Mouse (Mus musculus): ENCODE measurements around the gene Ercc2. TPM values are rescaled to one million over a fixed set of nuclear protein-coding genes. Genes with fewer than 3 reads are reported as not detected.

The Ercc2 gene
- polyA plus RNA-seq, 1 experiment, result 46.3 TPM

DNA sequence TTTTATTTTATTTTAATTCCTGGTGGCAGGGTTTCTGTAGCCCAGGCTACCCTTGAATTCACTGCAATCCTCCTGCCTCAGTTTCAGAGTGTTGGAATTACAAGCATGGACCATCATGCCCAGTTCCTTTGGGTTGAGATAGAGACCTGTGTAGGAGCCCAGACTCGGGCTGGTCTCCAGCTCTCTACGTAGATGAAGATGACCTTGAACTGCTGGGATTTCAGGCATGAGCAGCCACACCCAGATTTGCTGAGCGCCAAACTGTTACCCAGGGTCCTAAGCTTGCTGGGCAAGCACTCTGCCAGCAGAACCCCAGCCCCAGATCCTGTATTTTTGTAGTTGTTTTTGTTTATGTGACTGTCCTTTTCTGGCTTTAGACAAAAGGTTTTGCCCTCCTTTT is 31.7 kb downstream of the Ercc2 start:
- no peaks in the 10 kb centered on the region for H3K4me1 ChIP-seq (ENCODE audit: control insufficient read depth, insufficient read depth, low read length)
- no peak overlapping the region for H3K4me3 ChIP-seq (replicated peaks; ENCODE audit: insufficient read depth, low read depth, low read length)
- no peaks in the 10 kb centered on the region for H3K27me3 ChIP-seq (ENCODE audit: control insufficient read depth, insufficient read depth, low read length)
- H3K27ac ChIP-seq (ENCODE audit: insufficient read depth, low read length), result no peak overlapping the region
- no peak for DNase-seq
- WGBS, result 75% methylated on average over 3 of the region's 3 CpGs
- TF ChIP-seq CTCF (IDR thresholded peaks at IDR 0.05; ENCODE audit: borderline replicate concordance, insufficient read depth, low read depth, low read length), result no peak
- TF ChIP-seq POLR2A (IDR thresholded peaks at IDR 0.05; ENCODE audit: borderline replicate concordance, insufficient read depth, low read length), result no peak

DNA sequence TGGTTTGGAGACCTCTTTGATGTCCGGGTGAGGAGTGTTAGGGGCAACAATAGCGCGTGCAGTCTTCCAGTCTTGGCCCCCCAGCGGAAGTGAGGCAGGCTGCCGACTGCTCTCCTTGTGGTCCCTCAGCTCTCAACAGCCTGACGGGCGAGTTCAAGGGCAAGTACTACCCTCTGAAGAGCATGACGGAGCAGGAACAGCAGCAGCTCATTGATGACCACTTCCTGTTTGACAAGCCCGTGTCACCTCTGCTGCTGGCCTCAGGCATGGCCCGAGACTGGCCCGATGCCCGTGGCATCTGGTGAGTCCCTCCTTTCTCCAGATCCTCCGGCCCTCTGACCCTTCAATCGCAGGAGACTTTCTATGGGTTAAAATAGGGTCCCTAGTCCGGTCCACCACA is 34.8 kb downstream of the Ercc2 start:
- DNase-seq, result no peak
- TF ChIP-seq CTCF (IDR thresholded peaks at IDR 0.05; ENCODE audit: borderline replicate concordance, insufficient read depth, low read depth, low read length), result no peak
- no peak for TF ChIP-seq POLR2A (IDR thresholded peaks at IDR 0.05; ENCODE audit: borderline replicate concordance, insufficient read depth, low read length)
- H3K4me3 ChIP-seq (replicated peaks; ENCODE audit: insufficient read depth, low read depth, low read length), result no peak overlapping the region
- H3K27me3 ChIP-seq (ENCODE audit: control insufficient read depth, insufficient read depth, low read length), result no peaks in the 10 kb centered on the region
- 67% methylated on average over 15 of the region's 15 CpGs for WGBS
- no peak overlapping the region for H3K27ac ChIP-seq (ENCODE audit: insufficient read depth, low read length)
- H3K4me1 ChIP-seq (ENCODE audit: control insufficient read depth, insufficient read depth, low read length), result no peaks in the 10 kb centered on the region

DNA sequence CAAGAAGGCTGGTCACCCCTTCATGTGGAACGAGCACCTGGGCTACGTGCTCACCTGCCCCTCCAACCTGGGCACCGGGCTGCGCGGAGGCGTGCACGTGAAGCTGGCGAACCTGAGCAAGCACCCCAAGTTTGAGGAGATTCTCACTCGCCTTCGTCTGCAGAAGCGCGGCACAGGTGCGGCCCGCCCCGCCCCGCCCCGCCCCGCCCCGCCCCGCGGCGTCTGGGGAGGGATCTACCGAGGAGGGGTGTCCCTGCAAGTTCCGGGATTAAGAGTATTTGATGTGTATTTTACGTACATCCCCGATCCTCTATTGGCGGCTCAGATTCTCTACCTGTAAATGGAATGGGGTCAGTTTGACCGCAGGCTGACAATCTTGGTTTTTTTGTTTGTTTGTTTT is 38.3 kb downstream of the Ercc2 start:
- WGBS, result 8% methylated on average over 28 of the region's 28 CpGs
- Histone ChIP-seq H3K4me1 (ENCODE audit: control insufficient read depth, insufficient read depth, low read length) (no peaks in the 10 kb centered on the region), H3K27ac (ENCODE audit: insufficient read depth, low read length) (no peak overlapping the region), H3K4me3 (replicated peaks; ENCODE audit: insufficient read depth, low read depth, low read length) (no peak overlapping the region), H3K27me3 (ENCODE audit: control insufficient read depth, insufficient read depth, low read length) (no peaks in the 10 kb centered on the region)
- no peak for TF ChIP-seq CTCF (IDR thresholded peaks at IDR 0.05; ENCODE audit: borderline replicate concordance, insufficient read depth, low read depth, low read length)
- TF ChIP-seq POLR2A (IDR thresholded peaks at IDR 0.05; ENCODE audit: borderline replicate concordance, insufficient read depth, low read length), result no peak
- no peak for DNase-seq

DNA sequence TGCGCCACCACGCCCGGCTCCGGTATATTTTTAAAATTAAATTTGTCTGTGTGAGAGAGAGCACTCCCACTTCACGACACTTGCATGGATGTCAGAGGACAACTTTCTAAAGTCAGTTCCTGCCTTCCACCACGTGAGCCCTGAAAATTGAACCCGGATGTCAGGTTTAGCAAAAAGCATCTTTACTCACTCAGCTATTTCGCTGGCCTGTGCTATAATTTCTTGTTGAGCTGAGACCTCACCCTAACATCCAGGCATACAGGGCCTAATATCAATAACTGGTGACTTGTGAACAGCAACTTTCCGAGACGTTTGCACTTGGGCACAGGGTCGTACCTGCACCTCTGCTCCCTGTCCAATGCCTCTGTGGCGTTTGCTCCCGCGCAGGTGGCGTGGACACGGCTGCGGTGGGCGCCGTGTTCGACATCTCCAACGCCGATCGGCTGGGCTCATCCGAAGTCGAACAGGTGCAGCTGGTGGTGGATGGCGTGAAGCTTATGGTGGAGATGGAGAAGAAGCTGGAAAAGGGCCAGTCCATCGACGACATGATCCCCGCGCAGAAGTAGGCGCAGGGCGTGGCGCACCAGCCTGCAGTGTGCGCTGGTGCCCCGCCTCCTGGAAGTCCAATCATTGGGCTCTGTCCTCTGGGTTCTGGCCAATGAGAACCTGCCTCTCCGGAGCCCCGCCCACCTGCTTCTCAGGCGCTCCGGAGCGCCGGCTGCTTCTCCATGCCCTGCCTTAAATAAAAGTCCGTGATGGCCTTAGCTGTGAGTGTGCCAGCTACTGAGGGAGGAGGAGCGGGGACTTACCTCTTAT is 39.2 kb downstream of the Ercc2 start:
- H3K4me3 ChIP-seq (replicated peaks; ENCODE audit: insufficient read depth, low read depth, low read length), result peak overlapping the region; percentile 64
- DNase-seq, result peak; percentile 84 to 89
- 11% methylated on average over 43 of the region's 43 CpGs for WGBS
- H3K27ac ChIP-seq (ENCODE audit: insufficient read depth, low read length), result no peak overlapping the region
- no peaks in the 10 kb centered on the region for H3K27me3 ChIP-seq (ENCODE audit: control insufficient read depth, insufficient read depth, low read length)
- TF ChIP-seq CTCF (IDR thresholded peaks at IDR 0.05; ENCODE audit: borderline replicate concordance, insufficient read depth, low read depth, low read length) (no peak), POLR2A (IDR thresholded peaks at IDR 0.05; ENCODE audit: borderline replicate concordance, insufficient read depth, low read length) (no peak)
- no peaks in the 10 kb centered on the region for H3K4me1 ChIP-seq (ENCODE audit: control insufficient read depth, insufficient read depth, low read length)

DNA sequence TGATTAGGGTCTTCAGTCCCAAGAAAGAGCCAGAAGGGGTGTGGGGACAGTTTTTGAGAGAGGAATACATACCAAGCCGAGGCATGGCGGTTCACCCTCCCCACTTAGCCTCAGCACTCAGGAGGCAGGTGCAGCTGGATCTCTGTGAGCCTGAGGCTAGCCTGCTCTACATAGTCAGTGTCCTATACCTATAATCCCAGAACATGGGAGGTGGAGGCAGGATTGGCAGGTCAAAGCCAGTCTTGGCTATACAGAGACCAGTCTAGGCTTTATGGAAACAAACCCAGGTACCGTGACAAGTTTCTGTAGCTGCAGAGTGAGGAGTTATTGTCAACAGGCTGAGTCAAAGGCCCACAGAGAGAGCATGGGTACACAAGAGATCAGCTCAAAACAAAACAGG is 41.3 kb downstream of the Ercc2 start:
- H3K4me1 ChIP-seq (ENCODE audit: control insufficient read depth, insufficient read depth, low read length), result no peaks in the 10 kb centered on the region
- TF ChIP-seq CTCF (IDR thresholded peaks at IDR 0.05; ENCODE audit: borderline replicate concordance, insufficient read depth, low read depth, low read length) (no peak), POLR2A (IDR thresholded peaks at IDR 0.05; ENCODE audit: borderline replicate concordance, insufficient read depth, low read length) (no peak)
- DNase-seq, result no peak
- WGBS, result 91% methylated on average over 3 of the region's 3 CpGs
- H3K27me3 ChIP-seq (ENCODE audit: control insufficient read depth, insufficient read depth, low read length), result no peaks in the 10 kb centered on the region
- no peak overlapping the region for H3K4me3 ChIP-seq (replicated peaks; ENCODE audit: insufficient read depth, low read depth, low read length)
- H3K27ac ChIP-seq (ENCODE audit: insufficient read depth, low read length), result no peak overlapping the region

DNA sequence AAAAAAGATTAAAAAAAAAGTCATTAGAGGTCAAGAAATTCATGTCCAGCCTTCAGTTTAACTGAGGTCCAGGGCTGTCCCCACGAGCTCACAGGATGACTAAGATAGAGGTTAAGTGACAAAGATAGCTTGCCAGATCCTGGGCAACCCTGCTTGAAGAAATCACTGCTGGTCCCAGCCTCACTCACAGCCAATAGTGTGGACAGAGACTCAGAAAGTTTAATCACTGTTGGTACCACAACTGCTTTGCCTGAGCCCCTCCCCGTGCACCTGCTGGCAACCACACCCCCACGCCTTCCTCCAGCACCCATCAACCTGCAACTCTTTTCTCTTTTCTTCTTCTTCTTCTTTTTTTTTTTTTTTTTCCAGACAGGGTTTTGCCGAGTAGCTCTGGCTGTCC is 42.2 kb downstream of the Ercc2 start:
- H3K4me1 ChIP-seq (ENCODE audit: control insufficient read depth, insufficient read depth, low read length), result no peaks in the 10 kb centered on the region
- no peak for DNase-seq
- no peak for TF ChIP-seq POLR2A (IDR thresholded peaks at IDR 0.05; ENCODE audit: borderline replicate concordance, insufficient read depth, low read length)

DNA sequence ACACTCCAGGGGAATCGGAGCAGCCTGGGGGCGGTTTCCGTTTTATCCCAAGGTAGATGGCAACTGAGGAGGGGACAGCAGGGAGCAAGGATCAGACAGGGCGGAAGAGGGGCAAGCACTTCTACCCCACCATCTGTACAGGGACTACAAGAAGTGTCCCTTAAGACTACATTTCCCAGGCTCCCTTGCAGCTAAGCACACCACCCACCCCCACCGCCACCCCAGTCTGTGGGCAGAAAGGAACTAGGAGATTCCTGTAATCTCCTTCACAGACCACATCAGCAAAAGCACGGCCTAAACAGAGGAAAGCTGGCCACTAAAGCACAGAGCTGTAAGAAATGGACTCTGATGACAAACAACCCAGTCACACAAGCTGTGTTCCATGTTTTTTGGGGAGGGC is 44.5 kb downstream of the Ercc2 start:
- no peak for DNase-seq
- Histone ChIP-seq H3K4me3 (replicated peaks; ENCODE audit: insufficient read depth, low read depth, low read length) (no peak overlapping the region), H3K27ac (ENCODE audit: insufficient read depth, low read length) (no peak overlapping the region), H3K4me1 (ENCODE audit: control insufficient read depth, insufficient read depth, low read length) (no peaks in the 10 kb centered on the region), H3K27me3 (ENCODE audit: control insufficient read depth, insufficient read depth, low read length) (no peaks in the 10 kb centered on the region)
- TF ChIP-seq POLR2A (IDR thresholded peaks at IDR 0.05; ENCODE audit: borderline replicate concordance, insufficient read depth, low read length) (no peak), CTCF (IDR thresholded peaks at IDR 0.05; ENCODE audit: borderline replicate concordance, insufficient read depth, low read depth, low read length) (no peak)
- 81% methylated on average over 6 of the region's 6 CpGs for WGBS

More for the DNA sequence above, 42.2 kb downstream of the Ercc2 start:
- 61% methylated on average over 4 of the region's 4 CpGs for WGBS
- Histone ChIP-seq H3K27ac (ENCODE audit: insufficient read depth, low read length) (no peak overlapping the region), H3K27me3 (ENCODE audit: control insufficient read depth, insufficient read depth, low read length) (no peaks in the 10 kb centered on the region), H3K4me3 (replicated peaks; ENCODE audit: insufficient read depth, low read depth, low read length) (no peak overlapping the region)

DNA sequence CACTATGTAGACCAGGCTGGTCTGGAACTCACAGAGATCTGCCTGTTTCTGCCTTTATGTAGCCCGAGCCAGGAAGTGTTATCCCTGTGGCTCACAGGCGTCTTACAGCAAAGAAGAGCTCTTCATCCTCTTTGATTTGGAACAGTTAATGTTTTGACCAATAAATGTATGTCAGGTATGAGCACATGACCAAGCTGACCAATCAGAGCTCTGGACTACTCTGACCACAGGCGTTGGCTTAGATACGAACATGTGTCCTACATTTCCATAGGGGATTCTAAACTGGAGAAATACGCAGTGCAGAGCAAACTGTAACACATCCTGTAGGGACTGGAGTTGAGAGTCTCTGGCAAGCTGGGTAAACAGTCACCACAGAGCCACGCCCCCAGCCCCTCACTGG is 45.1 kb downstream of the Ercc2 start:
- Histone ChIP-seq H3K4me3 (replicated peaks; ENCODE audit: insufficient read depth, low read depth, low read length) (no peak overlapping the region), H3K4me1 (ENCODE audit: control insufficient read depth, insufficient read depth, low read length) (no peaks in the 10 kb centered on the region), H3K27me3 (ENCODE audit: control insufficient read depth, insufficient read depth, low read length) (no peaks in the 10 kb centered on the region), H3K27ac (ENCODE audit: insufficient read depth, low read length) (no peak overlapping the region)
- TF ChIP-seq POLR2A (IDR thresholded peaks at IDR 0.05; ENCODE audit: borderline replicate concordance, insufficient read depth, low read length), result no peak
- TF ChIP-seq CTCF (IDR thresholded peaks at IDR 0.05; ENCODE audit: borderline replicate concordance, insufficient read depth, low read depth, low read length), result no peak
- WGBS, result 84% methylated on average over 6 of the region's 6 CpGs
- DNase-seq, result no peak

All from cerebellum, adult 2 months (tissue).